Mouse (Mus musculus) testis, adult 2 months (tissue): Measurements from ENCODE around the gene Tcp11l1.

Source experiments
- CTCF ChIP-seq: fragments of 200-500 bp; IDR thresholded peaks from 2 replicates; pipeline ENCODE4 v1.5.1; 2012; ENCODE audit warnings: low read depth, mild to moderate bottlenecking, inconsistent platforms, low read length, moderate library complexity; ENCODE audit not compliant: control insufficient read depth, insufficient read depth, insufficient replicate concordance
- POLR2A ChIP-seq: fragments of 200-500 bp; IDR thresholded peaks from 2 replicates; pipeline ENCODE4 v1.6.1; 2012; ENCODE audit warnings: low read depth, mild to moderate bottlenecking, inconsistent platforms, low read length, moderate library complexity; ENCODE audit not compliant: control insufficient read depth

- no peak for TF ChIP-seq CTCF
- no peak for TF ChIP-seq POLR2A
Measured at GRCm38 (mm10) chr2:104739691-104740090, 27.7 kb upstream of the Tcp11l1 start.
